13 mouse cellular contexts compared by ENCODE assay signal in the genomic region with DNA sequence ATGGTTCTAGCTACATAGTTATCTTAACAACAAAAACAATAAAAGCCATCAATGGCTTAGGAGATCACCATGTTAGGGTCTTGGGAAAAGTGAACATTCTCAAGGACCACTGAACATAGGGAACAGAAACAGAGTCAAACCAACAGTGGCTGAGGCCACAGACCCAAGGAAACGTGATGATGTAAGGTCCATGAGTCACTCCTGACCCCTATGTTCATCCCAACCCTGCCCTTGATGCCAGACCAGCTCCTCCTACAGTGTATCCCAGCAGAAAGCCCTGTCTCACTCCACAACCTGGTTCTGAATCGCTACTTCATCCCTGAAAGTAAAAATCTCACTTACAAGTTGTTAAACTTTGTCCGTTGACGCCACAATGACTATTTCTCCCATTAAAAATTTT.
"Had no signal": no experiment of that assay in that cellular context is flagged by ENCODE, and none has a peak within 500 bp of the region (broad histone marks: within the 10 kb centered on the region; RNA-seq: fewer than 3 reads in every experiment).

No protein-coding gene starts in this region.

- DNase-seq: gastrocnemius, adult 2 months; gastrocnemius, postnatal 10 days; gastrocnemius, postnatal 25 days; heart, adult 18-20 months; heart, postnatal 10 days; heart, postnatal 4 days; kidney, adult 18-20 months; kidney, adult 8-10 months; kidney, postnatal 10 days; kidney, postnatal 25 days; kidney, postnatal 4 days; liver; liver, embryonic 13.5 days had no signal
